Mouse (Mus musculus) CH12.LX (cell line): ENCODE measurements around the gene Rpl9-ps6.

Source experiments
- SIN3A ChIP-seq: IDR thresholded peaks from 2 replicates; pipeline ENCODE4 v1.6.1; 2012; ENCODE audit warnings: low read length, improper control_type of control experiment, inconsistent platforms
- SMC3 ChIP-seq: IDR thresholded peaks from 2 replicates; pipeline ENCODE4 v1.6.1; 2011; ENCODE audit warnings: low read depth, low read length, improper control_type of control experiment
- ZNF384 ChIP-seq: IDR thresholded peaks from 2 replicates; pipeline ENCODE4 v1.6.1; 2012; ENCODE audit warnings: low read depth, low read length, improper control_type of control experiment, inconsistent platforms

- TF ChIP-seq SMC3 (no peak), SIN3A (no peak), ZNF384 (no peak)
These were observed 28.2 kb upstream of the Rpl9-ps6 start for GRCm38 (mm10) chr19:32494611-32495010.
